Mouse (Mus musculus) bone marrow, adult 2 months (tissue): ENCODE data around the gene Aco2.

ENCODE experiments used
- CTCF ChIP-seq: fragments of 200-500 bp; IDR thresholded peaks from 2 replicates; pipeline ENCODE4 v1.5.1; 2011; ENCODE audit warnings: low read length, control low read depth; ENCODE audit not compliant: control insufficient read depth, insufficient read depth
- POLR2A ChIP-seq: fragments of 200-500 bp; IDR thresholded peaks from 2 replicates; pipeline ENCODE4 v1.6.1; 2011; ENCODE audit warnings: low read depth, mild to moderate bottlenecking, control low read depth, low read length, borderline replicate concordance; ENCODE audit not compliant: control insufficient read depth

DNA sequence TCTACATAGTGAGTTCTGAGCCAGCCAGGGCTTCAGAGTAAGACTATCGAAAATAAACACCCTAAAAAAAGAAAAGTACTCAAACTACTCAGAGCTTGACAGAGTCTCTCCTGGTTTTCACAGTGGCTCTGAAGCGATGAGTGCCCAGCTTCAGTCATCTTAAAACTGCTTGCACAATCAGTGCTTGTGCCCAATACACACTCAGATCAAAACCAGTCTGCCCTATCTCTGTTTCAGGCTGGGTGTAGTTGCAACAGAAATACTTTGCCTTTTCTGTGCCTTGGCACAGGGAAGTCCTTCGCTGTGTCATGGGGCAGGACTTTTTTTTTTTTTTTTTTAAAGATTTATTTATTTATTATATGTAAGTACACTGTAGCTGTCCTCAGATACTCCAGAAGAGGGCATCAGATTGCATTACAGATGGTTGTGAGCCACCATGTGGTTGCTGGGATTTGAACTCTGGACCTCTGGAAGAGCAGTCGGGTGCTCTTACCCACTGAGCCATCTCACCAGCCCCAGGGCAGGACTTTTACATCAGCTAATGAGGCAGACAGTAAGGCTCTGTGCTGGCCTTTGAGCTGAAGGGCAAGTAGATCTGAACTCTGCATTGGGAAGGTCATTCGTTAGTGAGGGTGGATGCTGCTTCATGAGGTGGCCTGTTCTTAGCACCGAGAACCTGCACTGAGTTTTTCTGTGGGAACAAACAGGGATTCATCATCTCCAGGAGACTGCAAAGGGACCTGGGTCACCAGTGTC is 14.9 kb downstream of the Aco2 start:
- TF ChIP-seq CTCF (no peak), POLR2A (no peak)
